Mouse (Mus musculus) spleen, adult 2 months (tissue): ENCODE results near the gene Snrpf. TPM values are rescaled to one million over a fixed set of nuclear protein-coding genes. Genes with fewer than 3 reads are reported as not detected.

Experiments used
- DNase-seq, 2 experiments: peaks; one replicate each; pipeline versions ENCODE4 v3.0.0 to v3.0.0-alpha.2; 2012 to 2021; ENCODE audit warnings: low spot score in 2 of 2, low read depth in 1 of 2
- H3K27ac ChIP-seq: fragments of 200-500 bp; 2 replicates; pipeline ENCODE4 v1.5.1; 2012; ENCODE audit warnings: low read length, inconsistent platforms; ENCODE audit not compliant: insufficient read depth
- H3K27me3 ChIP-seq: fragments of 200-500 bp; 2 replicates; pipeline ENCODE4 v1.6.1; 2012; ENCODE audit warnings: mild to moderate bottlenecking, moderate library complexity, low read length, inconsistent platforms; ENCODE audit not compliant: control insufficient read depth, insufficient read depth
- H3K36me3 ChIP-seq: fragments of 200-500 bp; 2 replicates; pipeline ENCODE4 v1.6.1; 2012; ENCODE audit warnings: mild to moderate bottlenecking, low read length, inconsistent platforms; ENCODE audit not compliant: control insufficient read depth, insufficient read depth
- H3K4me1 ChIP-seq: fragments of 200-500 bp; 2 replicates; pipeline ENCODE4 v1.6.1; 2011; ENCODE audit warnings: inconsistent platforms; ENCODE audit not compliant: control insufficient read depth, insufficient read depth, insufficient read length
- H3K4me3 ChIP-seq: fragments of 200-500 bp; 2 replicates; pipeline ENCODE4 v1.5.1; 2011; ENCODE audit warnings: mild to moderate bottlenecking, inconsistent platforms; ENCODE audit not compliant: insufficient read depth, insufficient read length; ENCODE audit errors: extremely low read depth
- CTCF ChIP-seq: fragments of 200-500 bp; IDR thresholded peaks from 2 replicates; pipeline ENCODE4 v1.5.1; 2011; ENCODE audit warnings: mild to moderate bottlenecking, inconsistent platforms; ENCODE audit not compliant: insufficient read depth, insufficient read length, insufficient replicate concordance; ENCODE audit errors: extremely low read depth
- POLR2A ChIP-seq: fragments of 200-500 bp; IDR thresholded peaks from 2 replicates; pipeline ENCODE4 v1.6.1; 2011; ENCODE audit warnings: low read depth, low read length, inconsistent platforms
- WGBS: fragments of 180-500 bp; shearing (Covaris S2); methylation state at CpG from one replicate; pipeline ENCODE4 v1.1.7; 2018; 5-methylcytosine and 5-hydroxymethylcytosine counted together
- polyA plus RNA-seq: library from polyadenylated mRNA; depleted of rRNA; stranded (reverse); fragments of >200 nt; gene quantifications from 2 replicates; pipeline ENCODE4 v1.2.3, GENCODE M21; 2012

Gene Snrpf
- polyA plus RNA-seq, 1 experiment = 40.8 TPM

DNA sequence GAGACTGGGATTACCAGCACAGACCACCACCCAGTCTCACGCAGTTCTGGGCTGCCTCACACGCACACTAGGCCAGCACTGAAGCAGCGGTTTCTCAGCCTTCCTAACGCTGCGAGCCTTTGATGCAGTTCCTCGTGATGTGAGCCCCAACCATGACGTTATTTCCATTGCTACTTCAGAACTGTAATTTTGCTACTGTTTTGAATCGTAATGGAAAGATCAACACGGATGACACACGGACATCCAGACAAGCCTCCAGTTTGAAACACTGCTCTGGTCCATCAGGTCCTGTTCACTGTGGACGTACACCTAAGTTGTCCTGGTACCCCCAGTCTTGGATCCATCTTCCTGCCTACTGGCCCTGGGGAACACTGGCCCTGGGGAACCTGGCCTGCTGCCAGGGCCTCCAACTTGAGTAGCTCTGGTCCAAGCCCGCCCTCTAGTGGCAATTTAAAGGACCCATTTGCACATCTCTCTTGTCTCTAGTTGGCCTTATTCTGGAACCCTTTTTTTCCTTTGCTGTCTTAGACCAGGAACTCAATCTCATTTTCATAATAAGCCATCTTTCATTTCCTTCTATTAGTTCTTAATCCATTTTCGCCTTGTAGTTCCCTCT lies 12.1 kb downstream of the Snrpf start:
- peak; percentile 66; the same call in 1 of the 2 replicates for TF ChIP-seq CTCF
- TF ChIP-seq POLR2A = no peak
- Histone ChIP-seq H3K4me1 (no peaks in the 10 kb centered on the region), H3K36me3 (no peaks in the 10 kb centered on the region), H3K27me3 (no peaks in the 10 kb centered on the region), H3K4me3 (no peak overlapping the region), H3K27ac (no peak overlapping the region)
- 61% methylated on average over 13 of the region's 13 CpGs for WGBS
- DNase-seq = peak; percentile 54

GRCm38 (mm10) chr10:93575960-93576359 lies 13.5 kb downstream of the Snrpf start:
- TF ChIP-seq CTCF = no peak
- TF ChIP-seq POLR2A = no peak
- no peaks in the 10 kb centered on the region for H3K36me3 ChIP-seq
- no peak overlapping the region for H3K27ac ChIP-seq
- no peak overlapping the region for H3K4me3 ChIP-seq
- no peaks in the 10 kb centered on the region for H3K4me1 ChIP-seq
- H3K27me3 ChIP-seq = no peaks in the 10 kb centered on the region
- 44% methylated on average over 8 of the region's 8 CpGs for WGBS
- DNase-seq = no peak

- no peak for DNase-seq
- TF ChIP-seq POLR2A = no peak
- no peak for TF ChIP-seq CTCF
- 64% methylated on average over 4 of the region's 4 CpGs for WGBS
- H3K36me3 ChIP-seq = no peaks in the 10 kb centered on the region
- H3K4me3 ChIP-seq = no peak overlapping the region
- H3K4me1 ChIP-seq = no peaks in the 10 kb centered on the region
- no peaks in the 10 kb centered on the region for H3K27me3 ChIP-seq
- H3K27ac ChIP-seq = no peak overlapping the region
Observed at GRCm38 (mm10) chr10:93574966-93575365, 14.5 kb downstream of the Snrpf start.

- DNase-seq = no peak
- no peak overlapping the region for H3K4me3 ChIP-seq
- H3K36me3 ChIP-seq = no peaks in the 10 kb centered on the region
- H3K27ac ChIP-seq = no peak overlapping the region
- 82% methylated on average over 2 of the region's 2 CpGs for WGBS
- no peaks in the 10 kb centered on the region for H3K4me1 ChIP-seq
- TF ChIP-seq CTCF = no peak
- TF ChIP-seq POLR2A = no peak
- H3K27me3 ChIP-seq = no peaks in the 10 kb centered on the region
Observed at GRCm38 (mm10) chr10:93572209-93572608, 17.3 kb downstream of the Snrpf start.

- DNase-seq = no peak
- Histone ChIP-seq H3K4me1 (no peaks in the 10 kb centered on the region), H3K27me3 (no peaks in the 10 kb centered on the region), H3K4me3 (no peak overlapping the region), H3K27ac (no peak overlapping the region), H3K36me3 (no peaks in the 10 kb centered on the region)
- no peak for TF ChIP-seq CTCF
- no peak for TF ChIP-seq POLR2A
- 83% methylated on average over 6 of the region's 6 CpGs for WGBS
Observed at GRCm38 (mm10) chr10:93568671-93569070, 20.8 kb downstream of the Snrpf start.

DNA sequence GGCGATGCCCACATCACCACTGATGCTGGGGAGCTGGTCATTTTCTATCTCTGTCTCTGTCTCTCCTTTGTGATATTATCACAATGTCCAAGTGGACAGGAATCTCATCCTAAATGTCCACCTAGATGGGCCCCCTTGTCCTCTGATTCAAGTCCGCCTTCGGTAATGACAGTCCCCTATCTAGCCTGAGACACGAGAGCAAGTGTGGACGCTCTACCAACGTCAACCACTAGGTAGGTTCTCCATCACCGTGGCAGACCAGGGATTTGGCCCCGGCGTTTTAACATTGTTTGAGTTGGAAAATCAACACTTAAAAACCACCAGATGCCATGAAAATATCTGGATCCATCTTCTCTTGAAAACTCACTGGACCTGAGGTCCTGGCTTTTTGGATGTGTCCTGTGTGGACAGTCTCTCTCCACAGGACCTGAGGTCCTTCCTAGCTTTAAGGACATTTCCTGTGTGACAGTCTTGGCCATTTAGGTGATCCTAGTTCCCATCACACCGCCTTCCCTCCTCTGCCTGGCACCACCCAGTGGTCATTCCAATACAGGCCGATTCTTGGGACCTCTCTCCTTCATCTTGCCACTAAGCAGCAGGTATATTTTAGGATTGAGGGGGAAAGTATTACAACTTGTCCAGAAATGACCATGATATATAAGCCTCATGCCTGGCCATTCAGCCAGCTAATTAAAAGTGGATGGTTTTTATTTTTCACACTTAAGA lies 21.5 kb downstream of the Snrpf start:
- no peak for DNase-seq
- Histone ChIP-seq H3K27me3 (no peaks in the 10 kb centered on the region), H3K27ac (no peak overlapping the region), H3K4me1 (no peaks in the 10 kb centered on the region), H3K36me3 (no peaks in the 10 kb centered on the region), H3K4me3 (no peak overlapping the region)
- WGBS = 93% methylated on average over 11 of the region's 11 CpGs
- no peak for TF ChIP-seq CTCF
- no peak for TF ChIP-seq POLR2A

- no peak overlapping the region for H3K4me3 ChIP-seq
- no peak overlapping the region for H3K27ac ChIP-seq
- H3K4me1 ChIP-seq = no peaks in the 10 kb centered on the region
- no peaks in the 10 kb centered on the region for H3K36me3 ChIP-seq
- TF ChIP-seq CTCF = no peak
- no peak for TF ChIP-seq POLR2A
- H3K27me3 ChIP-seq = no peaks in the 10 kb centered on the region
- 79% methylated on average over 10 of the region's 10 CpGs for WGBS
- DNase-seq = no peak
Observed at GRCm38 (mm10) chr10:93567066-93567465, 22.4 kb downstream of the Snrpf start.
